ENCODE assay signal across 8 mouse cellular contexts in genomic region chr5:91962639-91963440, GRCm38 (mm10). TPM values are rescaled to one million over a fixed set of nuclear protein-coding genes. Genes with fewer than 3 reads are reported as not detected.
DNase-seq lines count a peak whose midpoint lies in the region; ATAC-seq and TF ChIP-seq lines count a peak whose summit lies in the region.

Gene Rchy1 (minus strand): TSS chr5:91963068.

- no peak; the same call in none of the 2 replicates for TF ChIP-seq RAD21 in CH12.LX (IDR thresholded peaks at IDR 0.05; ENCODE audit: low read depth, low read length)

- peak within 1 kb of the TSS; percentile 68 to 99 (median 97) for H3K4me3 ChIP-seq in CH12.LX (replicated peaks in 1 of 3; ENCODE audit: low read depth in 2 of 3, low read length in 2 of 3, poor library complexity in 1 of 3)
- H3K4me3 ChIP-seq in forebrain, embryonic 11.5 days (ENCODE audit: low read depth, low read length): peak within 1 kb of the TSS; percentile 70
- peak within 1 kb of the TSS; percentile 72 for H3K4me3 ChIP-seq in heart, embryonic 16.5 days (ENCODE audit: low read length)
- H3K4me3 ChIP-seq in liver, embryonic 15.5 days (replicated peaks): peak within 1 kb of the TSS; percentile 75
- peak within 1 kb of the TSS; percentile 74 for H3K4me3 ChIP-seq in neural tube, embryonic 12.5 days

- ATAC-seq in forebrain, embryonic 11.5 days (replicated peaks; ENCODE audit: low FRiP score): peak; percentile 99
- ATAC-seq in heart, embryonic 16.5 days (replicated peaks; ENCODE audit: extremely low read depth, insufficient read depth, low FRiP score): peak; percentile 97
- ATAC-seq in liver, embryonic 15.5 days (ENCODE audit: insufficient read depth): peak; percentile 91
- peak; percentile 99 for ATAC-seq in neural tube, embryonic 12.5 days (ENCODE audit: low FRiP score, low read depth)

- in situ Hi-C loops in CH12.LX (cut with MboI; ENCODE audit: low pct_ligation_motif_present, low pct_unique_long_range_greater_than_20kb, low sequenced_read_pairs): no loop called here

- peak within 1 kb of the TSS; percentile 88 for H3K4me2 ChIP-seq in CH12.LX (ENCODE audit: insufficient read depth, low read depth, poor library complexity, severe bottlenecking)
- peak within 1 kb of the TSS; percentile 46 for H3K4me2 ChIP-seq in forebrain, embryonic 11.5 days (ENCODE audit: low read depth, low read length, severe bottlenecking)
- peak within 1 kb of the TSS; percentile 79 for H3K4me2 ChIP-seq in heart, embryonic 16.5 days (ENCODE audit: low read depth, low read length)
- peak within 1 kb of the TSS; percentile 76 for H3K4me2 ChIP-seq in liver, embryonic 15.5 days
- peak within 1 kb of the TSS; percentile 72 for H3K4me2 ChIP-seq in neural tube, embryonic 12.5 days (replicated peaks)

- no peaks in the 10 kb centered on the region for H3K27me3 ChIP-seq in CH12.LX (replicated peaks)
- H3K27me3 ChIP-seq in forebrain, embryonic 11.5 days (ENCODE audit: control insufficient read depth, insufficient read depth, low read length): no peaks in the 10 kb centered on the region
- no peaks in the 10 kb centered on the region for H3K27me3 ChIP-seq in heart, embryonic 16.5 days (ENCODE audit: control insufficient read depth, insufficient read depth, low read length)
- no peaks in the 10 kb centered on the region for H3K27me3 ChIP-seq in liver, embryonic 15.5 days
- H3K27me3 ChIP-seq in neural tube, embryonic 12.5 days (replicated peaks): no peaks in the 10 kb centered on the region

- peaks cover 5 to 16% of the 10 kb centered on the region in 2 experiments for H3K36me3 ChIP-seq in CH12.LX (replicated peaks in 1 of 2; ENCODE audit: control insufficient read depth in 1 of 2, insufficient read depth in 1 of 2, low read length in 1 of 2)
- H3K36me3 ChIP-seq in forebrain, embryonic 11.5 days (ENCODE audit: control insufficient read depth, insufficient read depth, low read length): no peaks in the 10 kb centered on the region
- H3K36me3 ChIP-seq in heart, embryonic 16.5 days (ENCODE audit: control insufficient read depth, insufficient read depth): peaks cover 4% of the 10 kb centered on the region
- peaks cover 4% of the 10 kb centered on the region for H3K36me3 ChIP-seq in liver, embryonic 15.5 days (replicated peaks)
- no peaks in the 10 kb centered on the region for H3K36me3 ChIP-seq in neural tube, embryonic 12.5 days

- peaks cover 7 to 32% of the 10 kb centered on the region in 2 experiments; a peak in 3 of 4 replicates for H3K4me1 ChIP-seq in CH12.LX (ENCODE audit: control insufficient read depth in 1 of 2, insufficient read depth in 2 of 2)
- peaks cover 6% of the 10 kb centered on the region for H3K4me1 ChIP-seq in forebrain, embryonic 11.5 days (replicated peaks; ENCODE audit: control insufficient read depth, insufficient read depth, low read length)
- H3K4me1 ChIP-seq in heart, embryonic 16.5 days (ENCODE audit: control insufficient read depth, insufficient read depth, low read length): peaks cover 28% of the 10 kb centered on the region
- peaks cover 47% of the 10 kb centered on the region for H3K4me1 ChIP-seq in liver, embryonic 15.5 days (replicated peaks)
- H3K4me1 ChIP-seq in neural tube, embryonic 12.5 days: peaks cover 18% of the 10 kb centered on the region

- peak in 1 of 2 experiments; percentile 21; a peak in 1 of 4 replicates for TF ChIP-seq CTCF in CH12.LX (conservative IDR thresholded peaks at IDR 0.05 in 1 of 2, IDR thresholded peaks at IDR 0.05 in 1 of 2; ENCODE audit: low read depth in 2 of 2, low read length in 2 of 2)

- dilution Hi-C loops in CH12.LX (cut with MboI; ENCODE audit: extremely low pct_ligation_motif_present, extremely low pct_unique_long_range_greater_than_20kb, low sequenced_read_pairs): no loop called here

- H3K9me3 ChIP-seq in CH12.LX (replicated peaks; ENCODE audit: low read length): no peaks in the 10 kb centered on the region
- H3K9me3 ChIP-seq in forebrain, embryonic 11.5 days (ENCODE audit: control insufficient read depth, low read length): no peaks in the 10 kb centered on the region
- no peaks in the 10 kb centered on the region for H3K9me3 ChIP-seq in heart, embryonic 16.5 days (replicated peaks; ENCODE audit: control insufficient read depth, low read length)
- H3K9me3 ChIP-seq in liver, embryonic 15.5 days (replicated peaks): no peaks in the 10 kb centered on the region
- H3K9me3 ChIP-seq in neural tube, embryonic 12.5 days: no peaks in the 10 kb centered on the region

- H3K27ac ChIP-seq in CH12.LX (ENCODE audit: insufficient read depth, low read depth): peak within 1 kb of the TSS; percentile 99
- H3K27ac ChIP-seq in forebrain, embryonic 11.5 days (ENCODE audit: low read depth, low read length): peak within 1 kb of the TSS; percentile 96
- H3K27ac ChIP-seq in heart, embryonic 16.5 days (ENCODE audit: low read length): peak within 1 kb of the TSS; percentile 97
- H3K27ac ChIP-seq in liver, embryonic 15.5 days (replicated peaks): peak within 1 kb of the TSS; percentile 98
- H3K27ac ChIP-seq in neural tube, embryonic 12.5 days: peak within 1 kb of the TSS; percentile 89

- peak; percentile 90 for DNase-seq in CH12.LX (ENCODE audit: extremely low read depth)
- peak; percentile 87 for DNase-seq in c-Kit-positive CD71-positive TER-119-negative erythroid progenitor cells, embryonic 14.5 days (ENCODE audit: low read depth)
- peak; percentile 94 for DNase-seq in forebrain, embryonic 11.5 days (ENCODE audit: low spot score)
- peak; percentile 97 to 99 for DNase-seq in kidney, postnatal 36 days
- peak; percentile 95 for DNase-seq in telencephalon, adult 2 months (ENCODE audit: low read depth, low spot score)

- peak; percentile 79 for TF ChIP-seq POLR2A in CH12.LX (IDR thresholded peaks at IDR 0.05; ENCODE audit: low read depth, low read length)

- TF ChIP-seq EP300 in CH12.LX (IDR thresholded peaks at IDR 0.05; ENCODE audit: low read length): peak; percentile 41; the same call in 1 of the 2 replicates

- WGBS in forebrain, embryonic 11.5 days: under 1% methylated on average over 56 of the region's 65 CpGs
- WGBS in heart, embryonic 16.5 days: under 1% methylated on average over 65 of the region's 65 CpGs
- under 1% methylated on average over 65 of the region's 65 CpGs for WGBS in liver, embryonic 15.5 days (ENCODE audit: insufficient replicate concordance)
- WGBS in neural tube, embryonic 12.5 days: under 1% methylated on average over 65 of the region's 65 CpGs

- peak within 1 kb of the TSS; percentile 91 for H3K9ac ChIP-seq in CH12.LX (ENCODE audit: insufficient read depth, low read depth)
- H3K9ac ChIP-seq in forebrain, embryonic 11.5 days (ENCODE audit: low read length): peak within 1 kb of the TSS; percentile 78
- peak within 1 kb of the TSS; percentile 91 for H3K9ac ChIP-seq in heart, embryonic 16.5 days (ENCODE audit: low read length)
- peak within 1 kb of the TSS; percentile 81 for H3K9ac ChIP-seq in liver, embryonic 15.5 days
- H3K9ac ChIP-seq in neural tube, embryonic 12.5 days: peak within 1 kb of the TSS; percentile 76

- H3K79me2 ChIP-seq in CH12.LX (replicated peaks; ENCODE audit: control insufficient read depth, extremely low read depth, insufficient read depth, poor library complexity, severe bottlenecking): peaks cover 17% of the 10 kb centered on the region

TF ChIP-seq in CH12.LX, 34 proteins besides CTCF, POLR2A, EP300 and RAD21 (continues in another document):
- TF ChIP-seq TBP (conservative IDR thresholded peaks at IDR 0.05; ENCODE audit: low read depth, low read length) (peak; percentile 11; the same call in 1 of the 2 replicates), MAZ (IDR thresholded peaks at IDR 0.05; ENCODE audit: low read depth, low read length) (peak; percentile 89), ZMIZ1 (IDR thresholded peaks at IDR 0.05; ENCODE audit: low read depth, low read length) (peak; percentile 75), E2F4 (IDR thresholded peaks at IDR 0.05; ENCODE audit: insufficient replicate concordance, low read depth, low read length) (no peak), NELFE (IDR thresholded peaks at IDR 0.05; ENCODE audit: low read depth, low read length) (peak; percentile 47), USF2 (conservative IDR thresholded peaks at IDR 0.05; ENCODE audit: low read depth, low read length) (peak; percentile 91), JUN (IDR thresholded peaks at IDR 0.05; ENCODE audit: insufficient read depth, low read depth, low read length) (0 out of 2 replicates have a peak, but pooled peaks have one; percentile 3), USF1 (IDR thresholded peaks at IDR 0.05; ENCODE audit: low read depth, low read length) (peak; percentile 94), RCOR1 (conservative IDR thresholded peaks at IDR 0.05; ENCODE audit: low read depth, low read length) (0 out of 2 replicates have a peak, but pooled peaks have one; percentile 64), POLR2AphosphoS2 (IDR thresholded peaks at IDR 0.05; ENCODE audit: low read depth, low read length) (no peak), JUND (conservative IDR thresholded peaks at IDR 0.05; ENCODE audit: low read depth, low read length) (no peak), ETS1 (conservative IDR thresholded peaks at IDR 0.05; ENCODE audit: low read depth, low read length) (peak; percentile 29), MYC (IDR thresholded peaks at IDR 0.05; ENCODE audit: low read depth, low read length) (0 out of 2 replicates have a peak, but pooled peaks have one; percentile 27), UBTF (IDR thresholded peaks at IDR 0.05; ENCODE audit: low read depth, low read length) (no peak), TCF12 (IDR thresholded peaks at IDR 0.05; ENCODE audit: low read depth, low read length) (peak; percentile 40), MAX (IDR thresholded peaks at IDR 0.05; ENCODE audit: low read length) (peak; percentile 72), IRF4 (IDR thresholded peaks at IDR 0.05; ENCODE audit: low read depth, low read length) (peak; percentile 24), BHLHE40 (IDR thresholded peaks at IDR 0.05; ENCODE audit: low read depth, low read length) (peak; percentile 98), SIN3A (IDR thresholded peaks at IDR 0.05; ENCODE audit: low read length) (peak; percentile 57; the same call in 1 of the 2 replicates), ZKSCAN1 (IDR thresholded peaks at IDR 0.05; ENCODE audit: borderline replicate concordance, low read depth, low read length) (no peak), ZNF384 (IDR thresholded peaks at IDR 0.05; ENCODE audit: low read depth, low read length) (no peak), HCFC1 (IDR thresholded peaks at IDR 0.05; ENCODE audit: low read depth, low read length) (peak; percentile 79)

RNA-seq across cellular contexts. Expression of gene Rchy1, which starts in this region (rescaled TPM):
- total RNA-seq in CH12.LX (2012; rRNA removed) (24.4 and 32.4 TPM in 2 replicates), CH12.LX (2014; rRNA removed) (33.1 and 34.1 TPM in 2 replicates)
- polyA plus RNA-seq in CH12.LX (2012; ENCODE audit: insufficient read length, low read depth): 24.8 and 28.2 TPM in 2 replicates
- 44.5 and 45.8 TPM in 2 replicates for polyA plus RNA-seq in forebrain, embryonic 11.5 days (2014; fragmentation: Nextera tagmentation; extraction: Ambion mirVana)
- polyA plus RNA-seq in heart, embryonic 16.5 days (2015; fragmentation: Nextera tagmentation; extraction: Ambion mirVana): 60.6 and 69.5 TPM in 2 replicates
- polyA plus RNA-seq in liver, embryonic 15.5 days (2015; fragmentation: Nextera tagmentation; extraction: Ambion mirVana): 32.0 and 34.1 TPM in 2 replicates
- 70.6 and 78.8 TPM in 2 replicates for polyA plus RNA-seq in neural tube, embryonic 12.5 days (2016; fragmentation: Nextera tagmentation; extraction: Ambion mirVana)

Comparison
In these comparisons a context has a peak if more than half of its experiments do, and no peak if none do; other contexts are left out.
1. Peak in every context shown above with its lines: DNase-seq, ATAC-seq, H3K4me3 ChIP-seq and H3K27ac ChIP-seq.